8 mouse cellular contexts compared by ENCODE assay signal in genomic region chr12:26403372-26404125, GRCm38 (mm10). TPM values are rescaled to one million over a fixed set of nuclear protein-coding genes. Genes with fewer than 3 reads are reported as not detected.
DNase-seq lines count a peak whose midpoint lies in the region; ATAC-seq and TF ChIP-seq lines count a peak whose summit lies in the region.

No protein-coding gene starts in this region.

- H3K27me3 ChIP-seq in testis, adult 2 months (ENCODE audit: control insufficient read depth, insufficient read depth, low read length): no peaks in the 10 kb centered on the region
- no peaks in the 10 kb centered on the region for H3K27me3 ChIP-seq in midbrain, embryonic 15.5 days (replicated peaks)

- TF ChIP-seq POLR2A in testis, adult 2 months (IDR thresholded peaks at IDR 0.05; ENCODE audit: control insufficient read depth, low read depth, low read length): no peak

- ATAC-seq in midbrain, embryonic 15.5 days (replicated peaks): no peak

- intact Hi-C loops in gastrocnemius, postnatal 36 days (cut with DNase I): no loop called here
- intact Hi-C loops in left cerebral cortex, postnatal 25 days (cut with DNase I): no loop called here

- no peaks in the 10 kb centered on the region for H3K9me3 ChIP-seq in midbrain, embryonic 15.5 days

- no peaks in the 10 kb centered on the region for H3K36me3 ChIP-seq in testis, adult 2 months (ENCODE audit: control insufficient read depth, insufficient read depth, low read length)
- H3K36me3 ChIP-seq in midbrain, embryonic 15.5 days (replicated peaks): no peaks in the 10 kb centered on the region; the same call in 1 of the 2 replicates

- H3K27ac ChIP-seq in testis, adult 2 months (ENCODE audit: control insufficient read depth, insufficient read depth, low read depth, low read length): peak overlapping the region; percentile 33; the same call in 1 of the 2 replicates
- H3K27ac ChIP-seq in midbrain, embryonic 15.5 days: no peak overlapping the region

- no peak for TF ChIP-seq CTCF in testis, adult 2 months (IDR thresholded peaks at IDR 0.05; ENCODE audit: control insufficient read depth, insufficient read depth, insufficient replicate concordance, low read depth, low read length)

- H3K4me2 ChIP-seq in midbrain, embryonic 15.5 days: no peak overlapping the region

- H3K4me3 ChIP-seq in testis, adult 2 months (ENCODE audit: control insufficient read depth, low read depth, low read length): no peak overlapping the region
- H3K4me3 ChIP-seq in midbrain, embryonic 15.5 days: no peak overlapping the region

- DNase-seq in testis, postnatal 14 days (ENCODE audit: low spot score): no peak
- peak; percentile 60 to 66 for DNase-seq in gastrocnemius, postnatal 36 days
- DNase-seq in kidney, postnatal 14 days: peak; percentile 70
- no peak for DNase-seq in frontal cortex, postnatal 36 days (ENCODE audit: low spot score in 2 of 2)
- no peak for DNase-seq in left cerebral cortex, postnatal 25 days (ENCODE audit: low spot score in 2 of 2)
- DNase-seq in right cerebral cortex, postnatal 36 days (ENCODE audit: low spot score in 2 of 2): no peak

- 90% methylated on average over 16 of the region's 16 CpGs for WGBS in midbrain, embryonic 15.5 days

- no peak overlapping the region for H3K9ac ChIP-seq in midbrain, embryonic 15.5 days

- H3K4me1 ChIP-seq in testis, adult 2 months (ENCODE audit: control insufficient read depth, insufficient read depth, low read length): no peaks in the 10 kb centered on the region; the same call in 1 of the 2 replicates
- H3K4me1 ChIP-seq in midbrain, embryonic 15.5 days: peaks cover 13% of the 10 kb centered on the region

RNA-seq across cellular contexts. Expression of gene Rnf144a, which starts 11.5 kb away (rescaled TPM):
- 13.8 and 14.0 TPM in 2 replicates for polyA plus RNA-seq in testis, adult 2 months (2012; rRNA removed)
- 1 to 10 TPM; 5.2 to 6.6 TPM for total RNA-seq in gastrocnemius, postnatal 36 days (2021)
- 10 to 100 TPM; 30.0 to 32.2 TPM for total RNA-seq in left cerebral cortex, postnatal 25 days (2021)
- polyA plus RNA-seq in midbrain, embryonic 15.5 days (2015; fragmentation: Nextera tagmentation; extraction: Ambion mirVana): 29.9 and 30.8 TPM in 2 replicates

RNA-seq across cellular contexts. Expression of gene Rsad2, which starts 52.7 kb away (rescaled TPM):
- 0.07 and 0.12 TPM in 2 replicates for polyA plus RNA-seq in testis, adult 2 months (2012; rRNA removed)
- 1 to 10 TPM in 1 of 2 experiments, under 1 TPM in 1; 0.48 to 1.7 TPM for total RNA-seq in gastrocnemius, postnatal 36 days (2021)
- under 1 TPM; 0.28 to 0.92 TPM for total RNA-seq in left cerebral cortex, postnatal 25 days (2021)
- 0.39 and 0.75 TPM in 2 replicates for polyA plus RNA-seq in midbrain, embryonic 15.5 days (2015; fragmentation: Nextera tagmentation; extraction: Ambion mirVana)

Comparison
In these comparisons a context has a peak if more than half of its experiments do, and no peak if none do; other contexts are left out.
1. DNase-seq: peak in gastrocnemius, postnatal 36 days (2 of 2) and kidney, postnatal 14 days (single experiment); none in testis, postnatal 14 days (single experiment), frontal cortex, postnatal 36 days (0 of 2), left cerebral cortex, postnatal 25 days (0 of 2) and right cerebral cortex, postnatal 36 days (0 of 2).
2. RNA of gene Rnf144a, which starts 11.5 kb away (total RNA-seq): 30.0 to 32.2 TPM in left cerebral cortex, postnatal 25 days; 5.2 to 6.6 TPM in gastrocnemius, postnatal 36 days; every median in the first group is over 4 times any median in the second.